Mouse (Mus musculus): ENCODE data around the gene Bicra. TPM values are rescaled to one million over a fixed set of nuclear protein-coding genes. Genes with fewer than 3 reads are reported as not detected.

The Bicra gene
- total RNA-seq, 2 experiments from 2014 or later: 11.8 to 13.9 TPM

DNA sequence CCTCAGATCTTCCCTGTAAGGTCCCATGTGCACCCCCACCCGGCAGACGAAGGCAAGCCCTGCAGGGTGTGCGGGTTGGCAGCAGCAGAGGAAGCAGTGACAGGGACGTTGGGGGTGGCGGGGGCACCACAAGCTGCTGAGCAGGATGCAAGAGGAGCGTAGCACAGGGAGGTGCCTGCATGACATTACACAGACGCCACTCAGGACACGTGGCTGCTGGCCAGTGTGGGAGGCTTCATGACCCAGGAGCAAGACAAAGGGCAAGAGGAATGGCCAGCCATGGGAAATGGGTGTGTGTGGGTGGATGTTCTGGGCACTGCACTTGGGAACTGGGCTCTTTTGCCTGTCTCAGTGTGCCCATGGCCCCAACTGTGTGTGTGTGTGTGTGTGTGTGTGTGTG is 67.5 kb downstream of the Bicra start:
- peak; percentile 63 to 65 for DNase-seq (ENCODE audit: low spot score in 2 of 2)

DNA sequence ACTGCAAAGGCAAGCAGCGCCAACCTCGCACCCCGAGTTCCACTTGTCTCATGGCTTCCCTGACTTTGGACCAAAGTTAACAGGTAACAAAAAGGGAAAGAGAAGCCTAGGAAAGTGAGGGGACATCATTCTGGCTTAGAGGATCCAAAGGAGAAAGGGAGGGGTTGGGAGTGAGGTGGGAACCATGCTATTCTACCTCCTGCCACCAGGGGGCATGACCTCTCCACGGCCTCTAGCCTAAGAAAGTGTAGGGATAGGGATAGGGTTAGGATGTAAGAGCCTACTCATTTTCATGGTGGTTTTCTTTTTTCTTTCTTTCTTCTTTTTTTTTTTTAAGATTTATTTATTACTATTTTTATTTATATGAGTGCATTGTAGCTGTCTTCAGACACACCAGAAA is 71.8 kb downstream of the Bicra start:
- peak; percentile 49 to 59 for DNase-seq (ENCODE audit: low spot score in 2 of 2)

DNA sequence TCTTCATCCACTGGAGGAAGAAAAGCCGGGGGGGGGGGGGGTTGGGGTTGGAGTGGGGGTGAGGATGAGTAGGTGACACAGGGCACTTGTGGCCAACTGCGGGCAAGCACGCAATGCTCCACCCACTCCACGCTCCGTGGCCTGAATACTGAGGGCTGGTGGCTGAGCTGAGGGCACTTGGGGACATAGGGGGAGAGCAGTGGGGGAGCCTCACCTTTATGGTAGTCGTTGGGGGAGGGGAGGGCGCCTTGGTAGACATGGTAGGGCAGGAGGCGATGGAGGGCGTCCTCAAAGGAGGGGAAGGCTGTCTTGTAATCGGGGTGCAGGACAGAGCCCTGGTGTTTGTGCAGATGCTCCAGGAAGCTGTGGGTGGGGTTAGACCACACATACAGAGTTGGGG is 72.3 kb downstream of the Bicra start:
- no peak for DNase-seq (ENCODE audit: low spot score in 2 of 2)

DNA sequence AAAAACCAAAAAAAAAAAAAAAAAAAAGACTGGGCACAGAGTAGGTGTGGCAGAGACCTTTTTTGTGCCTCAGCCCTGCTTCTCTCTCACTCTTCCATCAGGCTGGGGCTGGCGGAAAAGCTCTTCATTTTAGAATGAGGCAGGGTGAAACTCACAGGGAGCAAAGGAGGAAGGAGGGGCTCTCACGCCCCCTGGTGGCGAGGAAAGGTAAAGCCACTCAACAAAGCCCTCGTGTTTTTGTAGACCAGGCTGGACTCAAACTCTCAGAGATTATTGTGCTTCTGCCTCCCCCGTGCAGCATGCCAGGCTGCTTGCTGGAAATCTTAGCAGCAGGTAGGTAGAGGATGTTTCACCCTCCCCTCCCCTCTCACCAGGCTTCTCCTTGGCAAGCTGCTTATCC is 73.0 kb downstream of the Bicra start:
- DNase-seq (ENCODE audit: low spot score in 2 of 2): peak; percentile 68 to 75

DNA sequence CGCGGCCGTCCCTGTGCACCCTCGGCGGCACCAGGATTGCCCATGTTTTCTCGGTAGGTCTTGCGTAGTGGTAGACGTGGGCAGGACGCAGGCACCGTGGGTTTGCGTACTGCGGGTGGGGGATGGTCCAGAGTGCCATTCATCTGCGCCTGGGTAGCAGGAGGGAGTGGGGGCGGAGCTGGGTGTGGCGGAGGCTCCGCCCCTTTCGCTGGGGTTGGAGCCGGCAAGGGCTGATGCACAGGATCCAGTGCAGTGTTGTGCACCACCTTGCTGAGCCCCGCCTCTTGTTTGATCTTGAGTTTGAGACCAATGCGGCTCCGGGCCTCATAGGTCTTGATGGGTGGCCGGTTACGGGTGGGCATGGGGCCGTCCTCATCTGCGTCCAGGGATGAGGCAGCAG is 75.5 kb downstream of the Bicra start:
- no peak for DNase-seq (ENCODE audit: low spot score in 2 of 2)

DNA sequence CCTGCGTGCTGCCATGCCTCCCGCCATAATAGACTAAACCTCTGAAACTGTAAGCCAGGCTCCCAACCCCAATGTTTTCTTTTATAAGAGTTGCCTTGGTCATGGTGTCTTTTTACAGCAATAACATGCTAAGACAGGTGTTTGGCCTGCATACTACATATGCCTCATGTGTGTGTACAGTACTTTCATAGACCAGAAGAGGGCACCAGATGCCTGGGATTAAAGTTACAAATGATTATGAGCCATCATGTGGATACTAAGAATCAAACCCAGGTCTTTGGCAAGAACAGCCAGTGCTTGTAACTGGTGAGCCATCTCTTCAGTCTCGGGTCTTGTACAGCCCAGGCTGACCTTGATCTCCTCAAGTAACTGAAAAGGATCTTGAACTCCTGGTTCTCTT is 78.0 kb downstream of the Bicra start:
- no peak for DNase-seq (ENCODE audit: low spot score in 2 of 2)

DNA sequence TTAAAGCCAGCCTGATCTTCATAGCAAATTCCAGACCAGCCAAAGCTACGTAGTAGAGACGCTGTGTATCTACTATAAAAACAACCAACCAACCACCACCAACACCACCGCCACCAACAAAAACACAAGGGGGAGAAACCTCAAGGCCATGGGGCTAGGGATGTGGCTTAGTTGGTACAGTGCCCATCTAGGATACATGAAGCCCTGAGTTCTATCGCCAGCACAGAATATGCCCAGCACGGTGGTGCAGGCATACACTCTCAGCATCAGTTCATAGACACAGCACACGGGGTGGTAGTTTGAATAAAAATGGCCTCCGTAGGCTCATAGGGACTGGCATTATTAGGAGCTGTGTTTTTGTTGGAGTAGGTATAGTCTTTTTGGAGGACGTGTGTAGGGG is 79.4 kb downstream of the Bicra start:
- DNase-seq (ENCODE audit: low spot score in 2 of 2): no peak

DNA sequence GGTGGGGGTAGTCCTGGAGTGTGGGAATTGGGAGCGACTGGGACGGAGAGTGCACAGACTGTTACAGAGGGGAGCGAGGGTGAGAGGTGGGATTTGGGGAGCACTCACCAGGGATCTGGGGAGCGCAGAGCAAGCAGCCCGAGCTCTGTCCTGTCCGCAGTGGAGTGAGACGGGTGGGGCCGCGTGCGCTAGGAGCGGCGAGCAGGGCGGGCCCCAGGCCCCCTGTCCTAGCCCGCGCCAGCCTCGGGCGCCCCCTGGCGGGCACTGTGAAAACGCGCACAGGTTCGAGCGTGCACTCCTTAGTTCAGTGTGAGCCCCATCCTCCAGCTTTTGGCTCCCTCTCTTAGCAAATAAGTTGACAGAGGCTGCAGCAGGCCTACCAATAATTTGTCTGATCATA is 80.4 kb downstream of the Bicra start, which contains the start of gene Ehd2:
Ehd2 (minus strand) TSS at position 256 of the 400 bp plus-strand sequence.
- peak; percentile 42 to 62 for DNase-seq (ENCODE audit: low spot score in 2 of 2)

DNA sequence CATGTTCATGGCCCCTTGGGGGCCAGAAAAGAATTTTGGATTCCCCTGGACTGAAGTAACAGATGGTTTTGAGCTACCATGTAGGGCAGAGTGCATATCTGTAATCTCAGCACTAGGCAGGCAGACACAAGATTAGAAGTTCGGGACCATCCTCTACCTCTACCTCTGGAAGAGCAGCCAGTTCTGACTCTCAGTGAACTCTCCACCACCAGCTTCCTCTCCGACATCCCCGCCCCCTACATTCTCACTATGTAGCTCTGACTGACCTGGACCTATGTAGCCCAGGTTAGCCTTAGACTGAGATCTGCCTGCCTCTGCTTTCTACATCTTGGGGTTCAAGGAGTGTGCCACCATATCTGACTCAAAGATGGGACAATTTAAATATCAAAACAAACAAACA is 81.2 kb downstream of the Bicra start:
- DNase-seq (ENCODE audit: low spot score in 2 of 2): no peak

DNA sequence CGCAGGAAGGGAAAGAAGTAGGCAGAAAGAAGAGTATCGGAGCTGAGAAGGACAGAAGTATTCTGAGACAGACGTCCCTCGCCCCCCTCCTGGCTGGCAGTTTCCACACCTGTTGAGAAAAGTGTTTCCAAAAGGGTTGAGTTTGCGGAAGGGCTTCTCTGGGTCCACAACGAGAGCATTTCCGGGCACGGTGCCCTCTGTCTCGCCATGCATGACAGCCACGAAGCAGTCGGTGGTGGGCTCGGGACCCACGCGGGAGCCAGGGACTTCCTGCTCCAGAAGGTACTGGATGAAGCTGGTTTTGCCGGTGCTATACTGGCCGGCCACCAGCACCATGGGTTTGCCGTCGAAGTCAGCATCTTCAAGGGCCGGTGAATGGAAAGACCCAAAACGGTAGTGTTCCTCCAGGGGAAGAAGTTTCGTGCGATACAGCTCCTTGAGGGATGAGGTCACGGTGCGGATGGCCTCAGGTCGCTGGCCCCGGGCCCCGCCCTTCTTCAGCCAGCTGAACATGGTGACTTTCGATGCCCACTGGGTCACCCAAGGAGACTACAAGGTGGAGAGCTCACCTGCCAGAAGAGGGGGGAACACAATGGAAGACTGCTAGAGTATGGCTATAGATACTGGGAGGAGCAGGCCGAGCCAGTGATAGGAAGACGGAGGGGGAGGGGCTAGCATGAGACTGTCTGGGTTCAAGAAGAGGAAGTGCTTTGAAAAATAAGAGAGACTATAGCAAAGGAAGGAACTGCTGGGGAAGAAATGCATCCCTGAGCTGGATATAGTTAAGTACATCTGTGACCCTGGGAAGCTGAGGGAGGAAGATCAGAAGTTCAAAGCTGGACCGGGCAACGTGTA is 83.7 kb downstream of the Bicra start:
- no peak for DNase-seq (ENCODE audit: low spot score in 2 of 2)

DNA sequence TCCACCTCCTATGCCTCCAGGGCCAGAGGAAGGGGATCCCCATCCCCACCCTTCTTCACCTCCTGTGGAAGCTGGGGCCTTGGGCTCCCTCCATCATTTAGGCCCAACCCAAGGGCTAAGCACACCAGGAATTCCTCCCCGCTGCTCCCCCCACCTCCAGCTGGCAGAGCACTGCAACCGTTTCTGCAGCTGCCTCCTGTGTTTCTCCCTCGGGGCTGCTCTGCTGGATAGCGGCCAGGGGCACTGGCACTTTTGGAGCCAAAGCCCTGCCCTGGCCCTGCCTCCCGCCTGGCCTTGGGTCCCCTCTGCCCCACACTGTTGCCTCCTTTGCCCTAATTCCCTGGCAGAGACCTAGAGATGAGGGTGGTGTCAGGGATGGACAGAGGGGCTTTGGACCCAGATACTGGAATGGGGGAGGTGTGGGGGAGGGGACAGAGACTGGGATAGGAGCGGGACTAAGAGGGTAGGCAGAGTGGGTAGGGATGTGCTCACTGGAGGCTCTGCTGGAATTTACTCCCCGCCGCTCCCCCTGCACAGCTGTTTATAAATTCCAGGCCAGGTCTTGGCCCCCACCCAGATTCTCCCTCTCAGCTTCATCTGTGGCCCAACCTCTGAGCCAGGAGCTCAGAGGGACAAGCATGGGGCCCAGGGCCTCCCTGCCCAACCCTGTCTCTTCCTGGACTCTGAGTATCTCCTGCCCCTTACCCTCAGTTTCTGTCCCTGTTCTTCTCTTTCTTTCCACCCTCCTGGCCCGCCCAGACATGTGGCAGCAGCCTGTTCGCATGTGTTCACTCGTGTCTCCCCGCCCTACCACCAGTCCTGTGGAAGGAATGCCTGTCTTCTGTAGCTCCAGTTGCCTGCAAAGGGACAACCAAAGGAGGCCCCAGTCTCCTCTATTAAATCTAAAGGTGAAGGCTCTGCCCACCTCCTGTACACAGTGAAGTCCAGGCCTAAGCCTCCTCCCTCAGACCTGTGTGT is 85.1 kb downstream of the Bicra start:
- peak in 1 of 2 experiments; percentile 22 for DNase-seq (ENCODE audit: low spot score in 2 of 2)

DNA sequence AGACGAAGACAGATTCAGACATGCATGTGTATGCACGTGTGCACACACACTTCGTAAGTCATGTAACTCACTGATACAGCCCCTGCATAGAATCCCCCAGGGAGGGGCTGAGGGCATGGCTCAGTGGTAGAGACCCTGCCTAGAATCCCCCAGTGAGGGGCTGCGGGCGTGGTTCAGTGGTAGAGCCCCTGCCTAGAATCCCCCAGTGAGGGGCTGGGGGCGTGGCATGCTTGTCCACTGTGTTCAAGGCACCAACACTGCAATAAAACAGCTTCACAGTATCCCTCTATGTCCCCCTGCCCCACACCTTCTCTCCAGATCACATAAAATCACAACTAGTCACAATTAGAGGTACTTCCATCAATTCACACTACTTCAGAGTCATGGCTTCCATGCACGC is 85.9 kb downstream of the Bicra start:
- DNase-seq (ENCODE audit: low spot score in 2 of 2): no peak

DNA sequence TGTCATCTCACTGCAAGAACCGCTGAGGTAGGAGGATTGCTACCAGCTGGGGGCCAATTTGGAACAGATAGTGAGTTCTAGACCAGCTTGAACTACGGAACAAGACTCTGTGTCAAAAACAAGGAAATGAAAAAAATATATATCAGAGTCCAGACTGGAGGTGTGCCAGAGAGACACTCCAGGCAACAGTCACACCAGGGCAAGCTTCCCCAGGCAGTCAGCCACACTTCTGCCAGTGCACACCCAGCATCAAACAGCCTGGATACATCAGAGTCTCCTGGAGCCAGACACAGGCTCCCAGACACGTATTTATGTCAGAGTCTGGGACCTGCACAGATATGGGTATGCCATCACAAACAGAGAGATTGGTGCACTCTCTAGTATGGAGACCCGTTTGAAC is 86.5 kb downstream of the Bicra start:
- no peak for DNase-seq (ENCODE audit: low spot score in 2 of 2)

DNA sequence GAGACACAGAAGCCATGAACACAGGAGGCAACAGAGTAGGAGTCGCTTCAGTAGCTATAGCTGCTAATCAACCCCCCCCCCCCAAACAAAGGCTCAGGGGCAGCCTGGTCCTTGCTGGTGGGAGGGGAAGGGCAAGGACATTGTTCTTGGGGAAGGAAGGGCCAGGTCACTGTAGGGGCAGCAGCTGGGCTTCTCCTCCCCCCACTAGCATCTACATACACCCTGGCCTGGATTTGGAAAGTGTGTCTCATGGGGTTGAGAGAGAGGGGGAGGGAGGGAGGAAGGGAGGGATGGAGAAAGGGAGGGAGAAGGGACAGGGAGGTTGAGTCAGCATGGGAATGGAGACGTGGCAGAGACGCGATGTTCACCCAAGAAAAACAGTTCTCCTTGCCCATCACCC is 87.0 kb downstream of the Bicra start:
- DNase-seq (ENCODE audit: low spot score in 2 of 2): no peak

DNA sequence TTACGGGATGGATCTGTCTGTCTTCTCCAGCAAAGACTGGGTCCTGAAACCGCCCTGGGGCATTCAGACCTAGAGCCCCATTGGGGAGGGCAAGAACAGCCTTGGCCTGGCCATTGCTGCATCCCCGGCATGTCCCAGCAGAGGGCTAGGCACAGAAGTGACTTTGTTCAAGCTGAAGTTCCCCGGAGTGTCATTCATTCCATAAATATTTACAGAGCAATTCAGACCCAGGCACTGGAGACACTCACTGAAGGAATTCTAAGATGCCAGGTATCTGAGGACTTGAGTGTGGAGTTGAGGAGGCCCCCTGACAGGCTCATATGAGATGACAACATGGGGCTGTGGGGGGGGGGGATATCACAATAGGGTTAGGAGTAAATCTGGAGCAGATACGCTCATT is 91.6 kb downstream of the Bicra start:
- DNase-seq (ENCODE audit: low spot score in 2 of 2): no peak

DNA sequence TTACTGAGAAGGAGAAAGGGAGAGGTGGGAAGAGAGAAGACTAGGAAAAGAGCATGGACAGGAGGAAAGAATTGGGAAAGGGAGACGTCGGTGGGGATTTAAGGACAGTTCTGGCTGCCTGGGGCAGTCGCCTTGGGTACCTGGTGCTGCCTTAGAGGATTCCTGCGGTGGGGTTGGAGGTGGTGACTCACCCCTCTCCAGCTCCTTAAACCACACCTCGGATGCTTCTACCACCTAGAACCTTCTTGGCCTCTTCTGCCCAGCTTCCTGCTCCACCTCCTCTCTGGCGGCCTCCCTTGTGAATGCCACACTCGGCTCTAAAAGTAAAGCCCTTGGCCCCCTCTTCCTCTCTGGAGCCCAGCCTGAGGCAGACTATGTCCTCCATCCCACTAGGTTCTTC is 92.2 kb downstream of the Bicra start:
- no peak for DNase-seq (ENCODE audit: low spot score in 2 of 2)

DNA sequence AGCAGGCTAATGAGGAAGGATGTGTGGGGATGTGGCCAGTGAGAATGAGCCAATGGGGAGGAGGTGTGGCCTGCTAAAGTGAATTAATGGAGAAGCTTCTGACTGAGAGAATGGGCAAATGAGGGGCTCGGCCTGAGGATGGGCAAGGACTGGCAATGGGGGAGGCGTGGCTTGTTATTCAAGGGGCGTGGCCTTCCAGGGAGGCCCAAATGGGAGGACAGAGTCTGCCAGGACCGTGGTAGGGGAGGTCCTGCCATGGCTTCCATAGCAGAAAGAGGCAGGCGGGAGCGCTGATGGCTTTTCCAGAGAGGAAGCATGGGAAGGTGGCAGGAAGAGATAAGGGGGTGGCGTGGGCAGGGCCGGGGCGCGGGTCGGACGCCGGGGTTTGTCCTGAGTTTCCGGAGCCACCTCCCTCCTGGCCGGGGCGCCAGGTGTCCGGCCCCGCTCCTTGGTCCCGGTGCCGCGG is 92.7 kb downstream of the Bicra start:
- no peak for DNase-seq (ENCODE audit: low spot score in 2 of 2)

DNA sequence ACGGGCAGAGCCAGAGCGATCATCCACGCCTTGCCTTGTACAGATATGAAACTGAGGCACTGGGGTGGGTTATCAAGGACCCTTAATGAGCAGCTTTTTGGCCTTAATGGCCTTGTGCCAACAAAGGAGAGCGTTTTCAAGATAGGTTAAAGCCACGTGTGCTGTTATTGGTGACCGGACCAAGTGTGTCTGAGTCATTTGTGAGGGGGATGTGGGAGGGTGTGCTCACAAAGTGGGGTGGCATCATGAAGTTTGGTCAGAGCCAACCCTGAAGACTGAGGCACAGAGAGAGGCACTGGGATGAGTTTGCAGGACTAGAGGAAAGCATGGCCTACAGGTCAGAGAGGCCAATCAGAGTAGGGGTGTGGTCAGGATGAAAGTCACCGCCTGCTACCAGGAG is 93.3 kb downstream of the Bicra start:
- DNase-seq (ENCODE audit: low spot score in 2 of 2): no peak

DNA sequence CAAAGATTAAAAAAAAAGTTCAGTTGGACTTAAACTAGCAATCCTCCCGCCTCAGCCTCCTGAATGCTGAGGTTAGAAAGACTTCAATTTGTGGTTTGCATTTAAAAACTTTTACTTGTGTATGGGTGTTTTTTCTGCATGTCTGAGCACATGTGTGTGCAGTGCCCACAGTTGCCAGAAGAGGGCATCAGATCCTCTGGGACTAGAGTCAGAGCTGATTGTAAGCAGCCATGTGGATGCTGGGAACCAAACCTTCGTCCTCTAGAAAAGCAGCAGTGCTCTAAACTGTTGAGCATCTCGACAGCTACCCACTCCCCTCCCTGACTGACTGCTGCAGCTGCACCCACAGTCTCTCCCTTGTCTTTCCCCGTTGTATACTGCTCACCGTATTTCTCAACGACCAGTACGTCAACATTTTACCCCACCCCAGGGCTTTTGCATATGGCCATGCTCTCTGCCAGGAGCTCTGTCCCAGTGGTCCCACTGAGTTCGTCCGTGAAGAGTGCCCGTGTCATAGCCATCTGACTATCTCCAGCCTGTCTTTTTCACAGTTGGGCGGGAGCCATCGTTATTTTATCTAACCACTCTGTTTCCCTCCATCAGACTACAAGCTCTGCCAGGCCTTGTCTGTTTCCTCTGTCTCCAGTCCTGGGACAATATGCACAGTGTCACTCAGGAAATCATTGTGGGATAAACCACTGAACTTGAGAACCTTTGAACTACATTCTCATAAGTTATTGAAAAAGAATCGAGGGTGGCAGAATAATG is 94.2 kb downstream of the Bicra start:
- no peak for DNase-seq (ENCODE audit: low spot score in 2 of 2)

DNA sequence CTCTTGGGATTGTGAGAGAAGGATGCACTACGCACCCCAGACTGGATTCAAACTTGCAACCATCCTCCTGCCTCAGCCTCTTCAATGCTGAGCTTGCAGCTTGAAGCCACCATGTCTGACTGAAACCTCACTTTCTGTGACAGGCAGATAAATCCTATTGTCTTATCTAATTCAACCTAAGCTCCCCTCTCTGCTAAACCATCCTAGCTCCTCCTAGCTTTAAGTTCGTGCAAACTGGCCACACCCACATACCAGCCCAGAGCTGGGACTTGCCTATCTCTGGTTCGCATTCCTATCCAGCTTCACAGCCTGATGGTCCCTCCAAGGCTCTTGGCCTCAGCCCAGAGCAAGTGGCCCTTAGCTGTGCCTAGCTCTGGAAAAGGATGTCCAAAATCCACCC is 95.3 kb downstream of the Bicra start:
- DNase-seq (ENCODE audit: low spot score in 2 of 2): no peak

DNA sequence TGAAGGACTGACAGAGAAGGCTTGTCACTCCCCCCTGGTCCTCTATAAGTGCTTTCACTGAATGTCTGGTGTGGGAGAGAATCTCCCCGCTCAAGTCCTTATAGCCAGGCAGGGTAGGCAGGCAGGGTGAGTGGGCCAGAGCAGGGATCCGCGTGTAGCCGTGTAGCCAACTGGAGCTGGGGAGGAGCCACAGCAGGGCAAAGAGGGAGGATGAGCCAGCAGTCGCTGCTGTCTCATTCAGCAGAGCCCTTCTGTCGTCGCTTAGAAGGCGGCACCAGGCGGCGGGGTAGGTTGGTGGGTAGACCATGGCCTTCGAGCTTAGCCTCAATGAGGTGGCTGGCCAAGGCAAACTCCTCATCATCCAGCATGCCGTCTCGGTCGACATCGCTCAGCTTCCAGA is 97.7 kb downstream of the Bicra start:
- DNase-seq (ENCODE audit: low spot score in 2 of 2): no peak

Measured in left cerebral cortex, adult 18-20 months (tissue).